Mouse (Mus musculus) liver, adult 2 months (tissue): ENCODE data around the gene Prim2.

Experiments used
- CTCF ChIP-seq: fragments of 200-500 bp; IDR thresholded peaks from 2 replicates; pipeline ENCODE4 v1.5.1; 2011; ENCODE audit warnings: low read depth, low read length, control low read depth
- POLR2A ChIP-seq: fragments of 200-500 bp; IDR thresholded peaks from 2 replicates; pipeline ENCODE4 v1.6.1; 2011; ENCODE audit warnings: low read length, control low read depth; ENCODE audit not compliant: insufficient read depth; ENCODE audit errors: extremely low read depth

DNA sequence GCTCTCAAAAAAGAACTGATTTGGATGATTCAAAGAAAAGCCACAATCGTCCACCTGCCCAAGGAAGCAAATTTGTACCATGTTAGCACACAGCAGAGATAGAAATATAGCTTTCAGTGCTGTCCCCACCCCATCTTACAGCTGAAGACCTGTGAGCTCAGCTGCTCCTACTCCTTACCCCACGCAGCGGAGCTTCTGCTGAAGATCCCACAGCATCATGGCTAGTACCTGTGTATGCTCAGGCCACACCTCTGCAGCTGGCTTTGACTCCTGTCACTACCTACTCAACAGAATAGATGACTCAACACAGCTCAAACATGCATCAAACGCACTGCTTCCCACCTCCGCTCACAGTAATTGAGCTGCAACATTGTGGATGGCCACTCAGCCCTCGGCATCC, 215.3 kb downstream of the Prim2 start:
- TF ChIP-seq CTCF (no peak), POLR2A (no peak)
